Mouse (Mus musculus) G1E (cell line): ENCODE measurements at regions not wholly inside any gene's neighbourhood (a gene's known extent, or its start where the extent isn't known, plus 50 kb on each side); places are given as distances from the start of the nearest gene placed in this dataset.

Experiments used
- ATAC-seq: 2 replicates; pipeline ENCODE4 v1.8.0; 2016; ENCODE audit warnings: mild to moderate bottlenecking; ENCODE audit not compliant: insufficient number of reproducible peaks, poor library complexity, low FRiP score, severe bottlenecking; ENCODE audit errors: extremely low read depth
- DNase-seq: peaks from one replicate; pipeline ENCODE4 v3.0.0; 2012; ENCODE audit warnings: low spot score
- H3K27me3 ChIP-seq: 2 replicates; pipeline ENCODE4 v1.6.1; 2012; ENCODE audit warnings: mild to moderate bottlenecking, low read length, inconsistent platforms; ENCODE audit not compliant: insufficient read depth
- H3K36me3 ChIP-seq: replicated peaks from 2 replicates; pipeline ENCODE3; 2012; ENCODE audit warnings: mild to moderate bottlenecking, inconsistent platforms
- H3K4me1 ChIP-seq: 2 replicates; pipeline ENCODE4 v1.6.1; 2012; ENCODE audit warnings: low read depth, low read length, inconsistent platforms, mixed read lengths; ENCODE audit not compliant: insufficient read depth
- H3K4me3 ChIP-seq: 2 replicates; pipeline ENCODE4 v1.5.1; 2012; ENCODE audit warnings: low read depth, mild to moderate bottlenecking, inconsistent platforms, low read length, moderate library complexity, mixed read lengths
- H3K9me3 ChIP-seq: replicated peaks from 2 replicates; pipeline ENCODE4 v1.6.1; 2012; ENCODE audit warnings: inconsistent platforms
- CTCF ChIP-seq: IDR thresholded peaks from 2 replicates; pipeline ENCODE4 v1.5.1; 2012; ENCODE audit warnings: low read depth, low read length, inconsistent platforms, mixed read lengths
- GATA1 ChIP-seq: IDR thresholded peaks from 2 replicates; pipeline ENCODE4 v1.6.1; 2012; ENCODE audit warnings: borderline replicate concordance, low read length, inconsistent platforms, mixed read lengths
- GATA2 ChIP-seq: IDR thresholded peaks from 2 replicates; pipeline ENCODE4 v1.6.1; 2012; ENCODE audit warnings: low read depth, low read length, inconsistent platforms, borderline replicate concordance
- POLR2AphosphoS5 ChIP-seq: IDR thresholded peaks from 2 replicates; pipeline ENCODE4 v1.6.1; 2012; ENCODE audit warnings: low read depth, low read length, inconsistent platforms; ENCODE audit not compliant: insufficient replicate concordance
- TAL1 ChIP-seq: conservative IDR thresholded peaks from 2 replicates; pipeline ENCODE4 v1.6.1; 2012; ENCODE audit warnings: low read depth, low read length, inconsistent platforms, mixed read lengths

- ATAC-seq (no peak), DNase-seq (no peak)
- Histone ChIP-seq H3K4me1 (no peaks in the 10 kb centered on the region), H3K36me3 (no peaks in the 10 kb centered on the region), H3K4me3 (no peak overlapping the region), H3K27me3 (no peaks in the 10 kb centered on the region), H3K9me3 (no peaks in the 10 kb centered on the region)
- TF ChIP-seq GATA2 (no peak), TAL1 (no peak), GATA1 (no peak), CTCF (no peak), POLR2AphosphoS5 (no peak)
These were observed 347.8 kb downstream of the Sis start for GRCm38 (mm10) chr3:72619862-72620261.

- Histone ChIP-seq H3K27me3 (no peaks in the 10 kb centered on the region), H3K4me1 (0 out of 2 replicates have a peak, but pooled peaks cover 3% of the 10 kb centered on the region), H3K36me3 (no peaks in the 10 kb centered on the region), H3K9me3 (no peaks in the 10 kb centered on the region), H3K4me3 (no peak overlapping the region; the same call in 1 of the 2 replicates)
- DNase-seq, result no peak
- TF ChIP-seq POLR2AphosphoS5, result no peak
- TF ChIP-seq GATA2, result no peak
- TF ChIP-seq CTCF, result no peak
- no peak for TF ChIP-seq TAL1
- no peak for TF ChIP-seq GATA1
- peak; percentile 40; the same call in 1 of the 2 replicates for ATAC-seq
These were observed 363.8 kb downstream of the Sis start for GRCm38 (mm10) chr3:72603718-72604359.
